Mouse (Mus musculus): Measurements from ENCODE around the gene Igfn1.

Igfn1 gene

GRCm38 (mm10) chr1:136006292-136006748, at the start of gene Igfn1:
Gene Igfn1 (minus strand): TSS chr1:136006342.
- in situ Hi-C loops (cut with MboI; ENCODE audit: low sequenced_read_pairs) = no loop called here

- in situ Hi-C loops (cut with MboI; ENCODE audit: low sequenced_read_pairs) = no loop called here
Measured at GRCm38 (mm10) chr1:136055771-136056170, 49.6 kb upstream of the Igfn1 start.

DNA sequence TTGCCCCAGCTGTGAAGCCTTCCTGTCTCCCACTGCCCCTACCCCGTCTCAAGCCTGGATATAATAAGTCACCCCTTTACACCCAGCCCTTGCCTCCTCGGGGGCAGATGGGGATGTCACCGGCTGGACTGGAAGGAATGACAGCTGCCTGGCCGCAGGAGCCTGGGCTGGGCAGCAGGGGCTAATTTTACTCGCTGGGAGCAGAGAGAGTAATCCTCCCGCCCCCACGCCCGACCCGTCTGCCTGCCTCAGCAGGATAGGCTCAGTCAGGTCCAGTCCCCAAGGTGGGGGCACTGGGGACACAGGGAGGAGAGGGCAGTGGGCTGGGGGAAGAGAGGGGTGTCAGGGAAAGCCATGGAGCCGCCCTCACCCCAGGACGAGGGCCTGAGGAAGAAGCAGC, 46.4 kb upstream of the Igfn1 start, which contains the start of gene Cacna1s:
Gene Cacna1s, plus strand, starts transcription at position 204 of the 400 bp plus-strand sequence.
- in situ Hi-C loops (cut with MboI; ENCODE audit: low sequenced_read_pairs) = no loop called here

DNA sequence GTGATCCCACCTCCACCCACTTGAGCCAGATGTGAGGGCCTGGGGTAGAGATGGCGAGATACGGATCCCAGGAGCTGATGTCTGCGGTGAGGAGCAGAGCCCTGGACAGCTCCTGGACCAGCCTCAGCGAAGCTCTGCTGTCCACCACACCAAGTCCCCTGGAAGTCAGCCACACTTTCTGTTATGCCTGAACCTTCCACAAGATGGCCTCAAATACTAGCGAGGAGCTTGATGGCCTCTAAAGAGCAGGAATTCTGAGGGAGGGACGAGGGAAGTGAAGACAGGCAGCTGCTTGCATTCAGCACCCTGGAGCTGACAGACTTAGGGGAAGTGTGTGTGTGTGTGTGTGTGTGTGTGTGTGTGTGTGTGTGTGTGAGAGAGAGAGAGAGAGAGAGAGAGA, 45.3 kb upstream of the Igfn1 start:
- in situ Hi-C loops (cut with MboI; ENCODE audit: low sequenced_read_pairs) = no loop called here

GRCm38 (mm10) chr1:136051013-136051315, 44.8 kb upstream of the Igfn1 start:
- in situ Hi-C loops (cut with MboI; ENCODE audit: low sequenced_read_pairs) = no loop called here

- in situ Hi-C loops (cut with MboI; ENCODE audit: low sequenced_read_pairs) = no loop called here
Measured at GRCm38 (mm10) chr1:136050312-136051012, 44.3 kb upstream of the Igfn1 start, which contains the start of gene Ascl5. Gene Ascl5 (plus strand): TSS chr1:136050804.

GRCm38 (mm10) chr1:136047894-136048293, 41.8 kb upstream of the Igfn1 start:
- in situ Hi-C loops (cut with MboI; ENCODE audit: low sequenced_read_pairs) = no loop called here

DNA sequence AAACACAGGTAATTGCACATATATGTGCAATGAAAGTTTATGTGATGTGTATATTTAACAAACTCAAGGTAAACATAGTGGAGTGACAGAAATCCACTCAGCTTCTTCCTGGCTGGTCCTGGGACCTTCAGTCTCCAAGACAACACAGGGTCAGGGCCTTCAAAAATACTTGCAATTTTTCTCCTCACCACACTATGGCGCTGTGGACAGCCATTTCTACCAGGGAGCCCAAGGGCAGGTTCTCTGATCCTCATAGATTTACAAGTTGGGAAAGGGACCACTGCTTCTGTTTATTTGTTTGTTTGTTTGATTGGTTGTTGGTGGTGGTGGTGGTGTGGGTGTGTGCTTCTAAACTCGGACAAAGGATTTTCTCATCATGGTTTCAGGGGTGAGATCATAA, 41.3 kb upstream of the Igfn1 start:
- in situ Hi-C loops (cut with MboI; ENCODE audit: low sequenced_read_pairs) = no loop called here

GRCm38 (mm10) chr1:136045774-136046173, 39.6 kb upstream of the Igfn1 start:
- in situ Hi-C loops (cut with MboI; ENCODE audit: low sequenced_read_pairs) = no loop called here

- in situ Hi-C loops (cut with MboI; ENCODE audit: low sequenced_read_pairs) = no loop called here
Measured at GRCm38 (mm10) chr1:136040874-136041273, 34.7 kb upstream of the Igfn1 start.

- in situ Hi-C loops (cut with MboI; ENCODE audit: low sequenced_read_pairs) = no loop called here
Measured at GRCm38 (mm10) chr1:136040452-136040851, 34.3 kb upstream of the Igfn1 start.

DNA sequence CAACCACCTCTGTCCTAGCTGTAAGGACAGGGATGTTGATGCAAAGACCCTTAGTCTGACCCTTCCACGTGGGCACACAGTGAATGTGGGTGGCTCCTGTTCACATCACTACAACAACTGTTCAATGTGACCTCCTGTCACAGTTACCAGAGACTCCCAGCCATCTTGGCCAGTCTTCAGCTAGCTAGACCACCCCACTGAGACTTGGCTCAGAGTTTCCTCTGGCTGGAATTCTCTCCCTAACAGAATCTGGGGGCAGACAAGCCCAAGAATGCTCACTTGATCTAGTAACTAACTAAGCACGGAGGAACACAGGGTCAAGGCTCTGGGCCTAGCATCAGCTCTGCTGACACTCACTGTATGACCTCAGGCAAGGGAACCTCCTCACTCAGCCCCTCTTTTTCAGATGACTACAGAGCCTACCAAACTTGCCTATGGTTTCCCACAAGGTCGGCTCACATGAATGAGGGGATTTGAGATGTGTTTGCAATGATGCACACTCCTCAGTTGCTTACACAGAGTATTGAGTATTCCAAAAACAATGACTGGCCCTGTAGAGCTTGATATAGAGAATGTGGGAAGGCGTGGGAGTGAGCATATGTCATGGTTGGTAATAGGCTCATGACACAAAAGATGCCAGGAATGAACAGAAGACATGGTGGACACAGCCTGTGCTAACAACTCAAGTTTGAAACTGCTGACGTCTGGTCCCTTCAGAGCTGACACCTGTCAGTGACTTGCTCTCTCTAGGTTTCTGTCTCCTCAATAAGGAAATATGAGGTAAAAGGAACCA, 32.8 kb upstream of the Igfn1 start:
- in situ Hi-C loops (cut with MboI; ENCODE audit: low sequenced_read_pairs) = no loop called here

DNA sequence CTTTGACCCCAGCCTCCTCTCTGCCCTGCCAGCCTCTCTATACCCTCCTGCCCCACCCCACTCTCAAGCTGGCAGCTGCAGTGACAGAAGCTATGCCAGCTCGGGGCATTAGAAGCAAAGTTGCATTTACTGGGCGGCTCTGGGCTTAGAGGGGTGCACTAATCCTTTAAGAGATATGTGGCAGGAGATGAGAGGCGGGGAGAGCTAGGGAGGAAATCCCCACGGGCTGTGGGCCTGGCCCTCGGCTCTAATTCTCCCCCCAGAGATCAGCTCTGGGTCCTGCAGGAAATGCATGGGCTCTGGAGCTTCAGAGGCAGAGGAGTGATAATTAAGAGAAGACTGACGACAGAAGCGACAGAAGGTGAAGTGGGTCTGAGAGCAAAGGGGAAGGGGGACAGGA, 26.8 kb upstream of the Igfn1 start:
- in situ Hi-C loops (cut with MboI; ENCODE audit: low sequenced_read_pairs) = no loop called here

DNA sequence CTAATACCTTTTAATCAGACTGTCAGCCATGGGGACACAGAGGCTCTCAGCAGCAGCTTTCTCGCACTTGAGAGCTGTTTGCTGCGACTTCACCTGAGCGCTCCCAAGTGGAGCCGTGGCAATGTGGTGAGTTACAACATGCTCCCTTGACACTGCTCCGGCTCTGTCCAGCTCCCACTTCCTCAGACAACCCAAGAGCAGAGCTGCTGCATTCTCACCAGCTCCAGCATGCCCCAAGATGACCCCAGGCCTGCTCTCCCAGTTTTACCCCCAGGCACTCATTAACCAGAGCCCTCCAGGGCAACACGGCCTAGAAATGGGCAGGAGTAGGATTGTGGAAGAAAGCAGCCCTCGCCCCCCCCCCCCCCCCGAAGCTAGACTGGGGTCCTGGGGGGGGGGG, 25.6 kb upstream of the Igfn1 start:
- in situ Hi-C loops (cut with MboI; ENCODE audit: low sequenced_read_pairs) = no loop called here

GRCm38 (mm10) chr1:136030201-136030600, 24.1 kb upstream of the Igfn1 start:
- in situ Hi-C loops (cut with MboI; ENCODE audit: low sequenced_read_pairs) = no loop called here

DNA sequence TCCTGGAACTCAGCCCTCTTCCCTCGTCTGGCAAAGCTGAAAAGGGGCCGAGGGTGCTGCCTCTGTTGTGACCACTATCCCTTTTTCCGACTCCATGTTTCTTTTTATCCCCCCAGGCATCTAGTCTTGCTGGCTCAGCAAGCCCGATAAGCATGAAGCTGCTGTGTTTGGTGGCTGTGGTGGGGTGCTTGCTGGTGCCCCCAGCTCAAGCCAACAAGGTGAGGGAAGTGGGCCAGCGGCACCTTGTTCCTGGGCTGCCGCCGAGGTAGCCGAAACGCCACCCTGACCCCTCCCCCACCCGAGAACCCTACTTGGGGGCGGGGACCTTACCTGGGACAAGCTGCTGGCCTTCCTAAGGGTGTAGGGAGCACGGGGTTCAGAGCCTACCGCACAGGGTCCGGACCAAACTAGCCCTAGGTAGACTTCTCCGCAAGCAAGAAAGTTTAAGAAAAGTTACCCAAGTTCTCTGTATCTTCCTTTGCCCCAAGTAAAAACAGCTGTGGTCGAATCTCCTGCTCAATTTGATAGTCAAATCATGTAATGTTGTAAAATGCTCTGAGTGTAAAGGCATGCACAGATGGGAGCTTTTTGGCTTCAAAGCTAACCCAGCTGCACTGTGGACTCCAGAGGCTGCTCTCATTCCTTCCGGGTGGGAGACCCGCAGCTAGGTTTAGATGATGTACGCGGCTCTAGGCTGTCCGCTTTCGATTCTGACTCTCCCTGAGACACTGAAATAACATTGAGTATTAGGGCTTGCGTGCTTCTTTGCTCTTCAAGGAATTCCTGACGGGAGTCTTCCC, 12.4 kb upstream of the Igfn1 start:
- in situ Hi-C loops (cut with MboI; ENCODE audit: low sequenced_read_pairs) = no loop called here

- in situ Hi-C loops (cut with MboI; ENCODE audit: low sequenced_read_pairs) = no loop called here
Measured at GRCm38 (mm10) chr1:136017907-136018313, 11.8 kb upstream of the Igfn1 start.

GRCm38 (mm10) chr1:136017307-136017706, 11.2 kb upstream of the Igfn1 start:
- in situ Hi-C loops (cut with MboI; ENCODE audit: low sequenced_read_pairs) = no loop called here

- in situ Hi-C loops (cut with MboI; ENCODE audit: low sequenced_read_pairs) = no loop called here
Measured at GRCm38 (mm10) chr1:136014796-136015502, 8.8 kb upstream of the Igfn1 start.

DNA sequence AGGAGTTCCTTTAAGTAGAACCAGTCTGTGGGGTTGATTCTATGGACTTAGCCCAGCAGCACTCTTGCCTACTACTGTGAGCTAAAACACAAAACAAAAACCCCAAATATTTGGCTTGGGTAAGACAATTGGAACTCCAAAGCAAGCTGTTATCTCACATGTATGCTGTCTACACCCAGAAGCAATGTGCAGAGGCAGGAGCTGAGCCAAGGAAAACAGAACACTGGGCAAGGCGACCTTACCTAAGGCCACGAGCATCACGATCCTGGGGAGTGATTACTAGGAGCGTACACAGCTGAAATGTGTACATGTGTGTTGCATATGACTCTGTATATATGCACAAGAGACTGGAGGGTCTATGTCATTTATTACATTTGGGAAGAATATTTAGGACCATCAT, 7.4 kb upstream of the Igfn1 start:
- in situ Hi-C loops (cut with MboI; ENCODE audit: low sequenced_read_pairs) = no loop called here

- in situ Hi-C loops (cut with MboI; ENCODE audit: low sequenced_read_pairs) = no loop called here
Measured at GRCm38 (mm10) chr1:136010247-136010646, 4.1 kb upstream of the Igfn1 start.

Data from CH12F3 (cell line).